Mouse (Mus musculus): ENCODE results near the gene Kdm2b.

- TF ChIP-seq CTCF (IDR thresholded peaks at IDR 0.05; ENCODE audit: borderline replicate concordance, control insufficient read depth, extremely low read depth, insufficient read depth, low read length, poor library complexity) (no peak), POLR2A (IDR thresholded peaks at IDR 0.05; ENCODE audit: control insufficient read depth, extremely low read depth, insufficient read depth, low read length, poor library complexity) (no peak)
Measured at GRCm38 (mm10) chr5:122901666-122902065, 88.0 kb downstream of the Kdm2b start.
